Mouse (Mus musculus) kidney, adult 2 months (tissue): Measurements from ENCODE around the gene Aldh3b3.

Source experiments
- CTCF ChIP-seq: fragments of 200-500 bp; conservative IDR thresholded peaks from 2 replicates; pipeline ENCODE4 v1.5.1; 2011; ENCODE audit warnings: low read depth, mild to moderate bottlenecking, control low read depth, low read length, moderate library complexity, mixed read lengths; ENCODE audit not compliant: insufficient read depth, insufficient read length
- POLR2A ChIP-seq: fragments of 200-500 bp; IDR thresholded peaks from one replicate; pipeline ENCODE4 v1.6.1; 2011; ENCODE audit warnings: low read depth, low read length, control low read depth

DNA sequence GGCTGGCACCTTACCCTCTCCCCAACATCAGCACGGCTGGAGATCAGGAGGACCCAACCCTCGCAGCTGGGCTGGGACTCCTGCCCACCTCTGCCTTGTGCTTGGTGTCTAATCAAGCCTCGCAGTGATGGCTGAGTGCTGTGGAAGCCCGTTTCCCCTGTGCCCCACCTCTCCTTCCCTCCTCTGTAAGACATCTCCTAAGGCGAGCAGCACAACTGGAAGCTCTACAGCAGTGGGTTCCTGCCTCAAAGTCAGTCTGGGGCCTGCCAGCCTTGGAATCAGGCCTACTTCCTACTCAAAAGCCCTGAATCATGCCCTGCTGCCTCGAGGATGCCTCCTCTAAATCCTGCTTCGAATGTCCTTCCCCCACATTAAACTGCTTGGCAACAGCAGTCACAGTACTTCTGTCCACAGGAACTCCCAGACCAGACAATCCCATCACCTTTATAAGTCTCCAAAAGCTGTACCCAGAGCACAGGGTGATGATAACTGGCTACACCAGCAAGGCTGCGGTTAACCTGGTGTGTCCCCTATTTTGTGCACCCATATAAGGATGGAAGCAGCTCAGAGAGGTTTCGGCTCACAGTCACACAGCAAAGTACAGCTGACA, 40.8 kb downstream of the Aldh3b3 start:
- TF ChIP-seq POLR2A (no peak), CTCF (no peak)
